Mouse (Mus musculus): ENCODE data around the gene Kat2a. TPM values are rescaled to one million over a fixed set of nuclear protein-coding genes. Genes with fewer than 3 reads are reported as not detected.

The Kat2a gene
- polyA plus RNA-seq, 1 experiment from 2014 or later = 24.6 TPM

DNA sequence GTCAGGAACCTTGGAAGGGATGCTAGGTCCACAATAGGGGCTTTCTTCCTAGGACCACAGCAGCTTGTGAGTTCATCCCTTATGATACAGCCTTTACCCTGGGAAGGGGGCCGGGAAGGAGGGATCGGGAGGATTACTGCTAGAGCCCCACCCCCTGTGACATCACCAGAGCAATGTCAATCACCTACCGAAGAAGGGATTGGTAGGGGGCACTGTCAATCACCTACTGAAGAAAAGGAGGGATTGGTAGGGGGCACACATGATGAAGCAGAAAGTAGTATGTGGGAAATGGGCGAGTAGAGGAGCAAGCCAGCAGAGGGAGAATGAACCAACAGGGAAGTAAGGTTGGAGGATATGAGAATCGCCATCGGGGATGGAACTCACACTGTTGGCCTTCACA, 44.2 kb upstream of the Kat2a start:
- H3K4me1 ChIP-seq (replicated peaks; ENCODE audit: control insufficient read depth, insufficient read depth) = 0 out of 2 replicates have a peak, but pooled peaks cover 4% of the 10 kb centered on the region
- H3K27me3 ChIP-seq (ENCODE audit: control insufficient read depth, insufficient read depth, low read length) = peaks cover 4% of the 10 kb centered on the region; the same call in 1 of the 2 replicates
- H3K27ac ChIP-seq (replicated peaks) = no peak overlapping the region
- ATAC-seq (ENCODE audit: low FRiP score, low TSS enrichment) (no peak), DNase-seq (ENCODE audit: low spot score) (no peak)
- no peak overlapping the region for H3K9ac ChIP-seq (ENCODE audit: low read length)
- 64% methylated on average over 6 of the region's 6 CpGs for WGBS
- no peaks in the 10 kb centered on the region for H3K9me3 ChIP-seq (ENCODE audit: control insufficient read depth, low read length)
- TF ChIP-seq CTCF (IDR thresholded peaks at IDR 0.05; ENCODE audit: low read depth) (no peak), EP300 (optimal IDR thresholded peaks at IDR 0.05) (no peak)
- no peaks in the 10 kb centered on the region for H3K36me3 ChIP-seq (ENCODE audit: control insufficient read depth, insufficient read depth, low read length)
- H3K4me2 ChIP-seq (replicated peaks; ENCODE audit: low read depth) = no peak overlapping the region
- H3K4me3 ChIP-seq (ENCODE audit: low read depth, low read length) = no peak overlapping the region

DNA sequence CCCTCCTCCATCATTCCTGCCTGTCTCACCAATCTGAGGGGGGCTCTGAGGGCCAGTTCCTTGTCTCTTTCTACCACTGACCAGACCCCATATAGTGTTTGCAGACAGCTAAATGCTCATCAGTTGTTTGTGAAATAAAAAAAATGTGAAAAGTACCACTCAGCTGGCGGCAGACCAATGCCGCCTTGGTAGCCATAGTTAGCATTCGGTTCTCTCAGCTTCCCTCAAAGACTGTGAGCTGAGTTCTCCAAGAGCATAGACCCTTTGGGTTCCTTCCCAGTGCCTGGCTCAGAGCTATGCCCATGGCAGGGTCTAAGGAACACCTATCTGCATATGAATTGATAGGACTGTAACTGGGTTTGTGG, 42.4 kb upstream of the Kat2a start:
- Histone ChIP-seq H3K9me3 (ENCODE audit: control insufficient read depth, low read length) (no peaks in the 10 kb centered on the region), H3K9ac (ENCODE audit: low read length) (no peak overlapping the region), H3K27ac (replicated peaks) (no peak overlapping the region), H3K4me1 (replicated peaks; ENCODE audit: control insufficient read depth, insufficient read depth) (0 out of 2 replicates have a peak, but pooled peaks cover 2% of the 10 kb centered on the region), H3K4me2 (replicated peaks; ENCODE audit: low read depth) (no peak overlapping the region), H3K4me3 (ENCODE audit: low read depth, low read length) (no peak overlapping the region), H3K27me3 (ENCODE audit: control insufficient read depth, insufficient read depth, low read length) (peaks cover 4% of the 10 kb centered on the region; the same call in 1 of the 2 replicates), H3K36me3 (ENCODE audit: control insufficient read depth, insufficient read depth, low read length) (no peaks in the 10 kb centered on the region)
- 84% methylated on average over 3 of the region's 3 CpGs for WGBS
- no peak for ATAC-seq (ENCODE audit: low FRiP score, low TSS enrichment)
- DNase-seq (ENCODE audit: low spot score) = no peak
- no peak for TF ChIP-seq EP300 (optimal IDR thresholded peaks at IDR 0.05)
- no peak for TF ChIP-seq CTCF (IDR thresholded peaks at IDR 0.05; ENCODE audit: low read depth)

- no peaks in the 10 kb centered on the region for H3K9me3 ChIP-seq (ENCODE audit: control insufficient read depth, low read length)
- TF ChIP-seq CTCF (IDR thresholded peaks at IDR 0.05; ENCODE audit: low read depth) (no peak), EP300 (optimal IDR thresholded peaks at IDR 0.05) (no peak)
- peaks cover 3% of the 10 kb centered on the region; the same call in 1 of the 2 replicates for H3K27me3 ChIP-seq (ENCODE audit: control insufficient read depth, insufficient read depth, low read length)
- H3K36me3 ChIP-seq (ENCODE audit: control insufficient read depth, insufficient read depth, low read length) = no peaks in the 10 kb centered on the region
- 81% methylated on average over 12 of the region's 12 CpGs for WGBS
- H3K9ac ChIP-seq (ENCODE audit: low read length) = no peak overlapping the region
- no peak overlapping the region for H3K4me2 ChIP-seq (replicated peaks; ENCODE audit: low read depth)
- no peaks in the 10 kb centered on the region for H3K4me1 ChIP-seq (replicated peaks; ENCODE audit: control insufficient read depth, insufficient read depth)
- ATAC-seq (ENCODE audit: low FRiP score, low TSS enrichment) (no peak), DNase-seq (ENCODE audit: low spot score) (no peak)
- H3K4me3 ChIP-seq (ENCODE audit: low read depth, low read length) = no peak overlapping the region
- H3K27ac ChIP-seq (replicated peaks) = no peak overlapping the region
Measured at GRCm38 (mm10) chr11:100754021-100754692, 41.9 kb upstream of the Kat2a start.

- WGBS = 31% methylated on average over 10 of the region's 10 CpGs
- H3K36me3 ChIP-seq (ENCODE audit: control insufficient read depth, insufficient read depth, low read length) = no peaks in the 10 kb centered on the region
- H3K4me2 ChIP-seq (replicated peaks; ENCODE audit: low read depth) = no peak overlapping the region
Measured at GRCm38 (mm10) chr11:100752294-100752693, 40.0 kb upstream of the Kat2a start.

DNA sequence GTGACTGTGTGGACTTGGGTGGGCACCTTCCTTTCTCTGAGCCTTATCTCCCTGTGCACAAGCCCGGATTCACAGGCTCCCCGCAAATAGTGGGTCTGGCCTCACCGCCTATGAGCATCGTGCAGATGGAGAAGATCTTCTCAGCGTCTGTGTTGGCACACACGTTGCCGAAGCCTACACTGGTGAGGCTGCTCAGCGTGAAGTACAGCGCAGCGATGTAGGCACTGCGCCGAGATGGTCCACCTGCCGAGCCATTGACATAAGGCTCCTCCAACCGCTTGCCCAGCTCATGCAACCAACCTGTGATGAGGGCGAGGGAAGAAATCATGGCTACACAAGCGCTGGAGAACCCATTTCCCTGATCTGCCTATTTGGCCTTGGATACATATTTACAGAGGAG, 37.9 kb upstream of the Kat2a start:
- ATAC-seq (ENCODE audit: low FRiP score, low TSS enrichment) = no peak
- Histone ChIP-seq H3K9me3 (ENCODE audit: control insufficient read depth, low read length) (no peaks in the 10 kb centered on the region), H3K9ac (ENCODE audit: low read length) (no peak overlapping the region), H3K27ac (replicated peaks) (no peak overlapping the region), H3K27me3 (ENCODE audit: control insufficient read depth, insufficient read depth, low read length) (no peaks in the 10 kb centered on the region), H3K4me1 (replicated peaks; ENCODE audit: control insufficient read depth, insufficient read depth) (no peaks in the 10 kb centered on the region), H3K36me3 (ENCODE audit: control insufficient read depth, insufficient read depth, low read length) (no peaks in the 10 kb centered on the region), H3K4me2 (replicated peaks; ENCODE audit: low read depth) (no peak overlapping the region), H3K4me3 (ENCODE audit: low read depth, low read length) (no peak overlapping the region)
- no peak for DNase-seq (ENCODE audit: low spot score)
- 82% methylated on average over 16 of the region's 16 CpGs for WGBS
- no peak for TF ChIP-seq EP300 (optimal IDR thresholded peaks at IDR 0.05)
- no peak for TF ChIP-seq CTCF (IDR thresholded peaks at IDR 0.05; ENCODE audit: low read depth)

More at GRCm38 (mm10) chr11:100752294-100752693, 40.0 kb upstream of the Kat2a start:
- no peak overlapping the region for H3K27ac ChIP-seq (replicated peaks)
- ATAC-seq (ENCODE audit: low FRiP score, low TSS enrichment) (no peak), DNase-seq (ENCODE audit: low spot score) (no peak)
- H3K9me3 ChIP-seq (ENCODE audit: control insufficient read depth, low read length) = no peaks in the 10 kb centered on the region
- H3K4me1 ChIP-seq (replicated peaks; ENCODE audit: control insufficient read depth, insufficient read depth) = no peaks in the 10 kb centered on the region
- TF ChIP-seq CTCF (IDR thresholded peaks at IDR 0.05; ENCODE audit: low read depth) (no peak), EP300 (optimal IDR thresholded peaks at IDR 0.05) (no peak)
- no peaks in the 10 kb centered on the region for H3K27me3 ChIP-seq (ENCODE audit: control insufficient read depth, insufficient read depth, low read length)
- H3K9ac ChIP-seq (ENCODE audit: low read length) = no peak overlapping the region
- no peak overlapping the region for H3K4me3 ChIP-seq (ENCODE audit: low read depth, low read length)

GRCm38 (mm10) chr11:100749469-100749868, 37.2 kb upstream of the Kat2a start:
- H3K27ac ChIP-seq (replicated peaks) = no peak overlapping the region
- H3K4me2 ChIP-seq (replicated peaks; ENCODE audit: low read depth) = no peak overlapping the region
- WGBS = 31% methylated on average over 25 of the region's 25 CpGs
- TF ChIP-seq CTCF (IDR thresholded peaks at IDR 0.05; ENCODE audit: low read depth) = no peak
- no peak overlapping the region for H3K4me3 ChIP-seq (ENCODE audit: low read depth, low read length)
- no peak overlapping the region for H3K9ac ChIP-seq (ENCODE audit: low read length)
- no peaks in the 10 kb centered on the region for H3K36me3 ChIP-seq (ENCODE audit: control insufficient read depth, insufficient read depth, low read length)
- no peak for DNase-seq (ENCODE audit: low spot score)
- no peaks in the 10 kb centered on the region for H3K4me1 ChIP-seq (replicated peaks; ENCODE audit: control insufficient read depth, insufficient read depth)
- H3K27me3 ChIP-seq (ENCODE audit: control insufficient read depth, insufficient read depth, low read length) = no peaks in the 10 kb centered on the region
- H3K9me3 ChIP-seq (ENCODE audit: control insufficient read depth, low read length) = no peaks in the 10 kb centered on the region
- ATAC-seq (ENCODE audit: low FRiP score, low TSS enrichment) = no peak

Data from stomach, postnatal 0 days (tissue).